Mouse (Mus musculus): ENCODE measurements around the gene Abtb2.

DNA sequence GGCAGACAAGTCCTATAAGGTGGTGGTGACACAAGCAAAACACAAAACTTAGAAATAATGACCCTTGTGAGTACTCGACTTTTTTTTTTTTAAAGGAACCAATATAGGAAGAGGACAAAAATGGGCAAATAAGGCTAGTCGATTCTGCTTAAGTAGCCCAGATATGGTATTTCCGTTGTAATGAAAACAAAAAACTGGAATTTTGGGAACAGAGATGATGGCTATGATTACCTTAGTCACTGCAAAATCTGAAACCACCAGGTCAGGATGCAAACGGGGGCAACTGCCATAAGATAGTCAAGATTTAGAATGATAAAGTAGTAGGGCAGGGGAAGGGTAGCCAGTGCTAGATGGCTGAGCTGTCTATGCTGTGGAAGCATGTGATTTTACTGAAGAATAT, 195.9 kb downstream of the Abtb2 start:
- no peak for TF ChIP-seq EP300 (IDR thresholded peaks at IDR 0.05; ENCODE audit: low read depth)
- no peak for TF ChIP-seq CTCF (IDR thresholded peaks at IDR 0.05; ENCODE audit: low read depth)
